Mouse (Mus musculus) cerebellum, adult (tissue): Measurements from ENCODE around the gene Ngfr.
"Not testable (repeated sequence)": the region's sequence is repeated elsewhere in the genome, so short reads cannot be mapped to it uniquely, and the experiment has no call there.

Source experiments
- ATAC-seq: cut with Nextera tagmentation; 2 replicates; pipeline ENCODE4 v1.9.2; 2017; ENCODE audit warnings: mild to moderate bottlenecking, moderate library complexity, mixed read lengths; ENCODE audit not compliant: insufficient number of reproducible peaks, low FRiP score, low TSS enrichment

Ngfr gene

GRCm38 (mm10) chr11:95587423-95587951 lies at the start of gene Ngfr:
Gene Ngfr, minus strand, starts transcription at chr11:95587735.
- ATAC-seq = peak; percentile 15; the same call in 1 of the 2 replicates

DNA sequence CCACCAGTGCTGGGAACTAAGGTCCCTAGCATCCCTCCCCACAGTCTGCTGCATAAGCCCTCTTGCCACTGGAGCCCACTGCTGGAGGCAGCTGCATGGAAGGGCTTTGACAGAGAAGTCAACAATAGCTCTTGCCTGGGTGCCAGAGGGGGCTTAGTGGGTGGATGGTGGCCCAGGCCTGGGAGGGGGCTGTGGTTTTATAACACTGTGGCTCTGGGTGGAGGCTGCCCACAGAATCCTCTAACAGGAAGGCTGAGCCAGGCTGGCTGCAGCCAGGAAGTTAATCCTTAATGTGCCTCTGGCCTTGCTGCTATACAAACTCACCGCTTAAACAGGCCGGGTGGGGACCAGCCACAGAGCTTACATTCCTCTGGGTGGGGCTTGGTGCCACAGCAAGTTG lies 47.5 kb upstream of the Ngfr start:
- ATAC-seq = no peak

GRCm38 (mm10) chr11:95633512-95634000 lies 46.0 kb upstream of the Ngfr start:
- no peak for ATAC-seq

GRCm38 (mm10) chr11:95632474-95632873 lies 44.9 kb upstream of the Ngfr start:
- no peak for ATAC-seq

GRCm38 (mm10) chr11:95631301-95631700 lies 43.8 kb upstream of the Ngfr start:
- ATAC-seq = no peak

DNA sequence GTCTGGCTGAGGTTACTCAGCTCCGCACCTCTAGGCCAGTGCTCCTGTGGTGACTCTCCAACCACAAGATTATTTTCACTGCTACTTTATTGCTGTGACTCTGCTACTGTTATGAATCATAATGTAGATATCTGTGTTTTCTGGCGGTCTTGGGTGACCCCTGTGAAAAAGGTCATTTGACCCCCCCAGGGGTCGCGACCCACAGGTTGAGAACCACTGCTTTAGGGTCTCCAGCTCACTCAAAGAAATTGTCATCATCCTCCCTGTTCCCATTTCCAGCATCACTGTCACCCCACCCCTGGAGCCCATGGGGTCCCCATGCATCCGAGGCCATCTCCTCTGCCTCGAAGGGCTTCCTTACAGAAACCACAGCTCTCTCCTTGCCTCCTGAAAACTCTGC lies 43.0 kb upstream of the Ngfr start:
- ATAC-seq = no peak

DNA sequence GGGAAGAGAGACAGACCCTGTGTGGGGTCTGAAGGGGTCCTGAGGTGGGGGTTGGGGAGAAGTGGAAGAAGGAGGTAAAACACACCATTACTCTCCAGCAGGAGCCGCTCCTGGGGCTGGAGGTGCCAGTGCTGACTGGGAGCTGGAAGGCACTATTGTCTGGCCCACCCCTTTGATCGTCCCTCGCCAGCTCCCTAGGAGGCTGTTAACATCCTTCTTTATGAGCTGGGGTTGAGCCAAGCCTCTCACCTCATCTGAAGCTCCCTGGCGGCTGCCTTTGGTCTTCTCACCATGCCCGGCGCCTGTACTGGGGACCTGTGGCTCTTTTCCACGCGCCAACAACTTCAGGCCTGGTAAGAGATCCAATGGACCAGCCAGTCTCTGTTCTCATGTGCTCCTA lies 34.9 kb upstream of the Ngfr start:
- ATAC-seq = no peak

DNA sequence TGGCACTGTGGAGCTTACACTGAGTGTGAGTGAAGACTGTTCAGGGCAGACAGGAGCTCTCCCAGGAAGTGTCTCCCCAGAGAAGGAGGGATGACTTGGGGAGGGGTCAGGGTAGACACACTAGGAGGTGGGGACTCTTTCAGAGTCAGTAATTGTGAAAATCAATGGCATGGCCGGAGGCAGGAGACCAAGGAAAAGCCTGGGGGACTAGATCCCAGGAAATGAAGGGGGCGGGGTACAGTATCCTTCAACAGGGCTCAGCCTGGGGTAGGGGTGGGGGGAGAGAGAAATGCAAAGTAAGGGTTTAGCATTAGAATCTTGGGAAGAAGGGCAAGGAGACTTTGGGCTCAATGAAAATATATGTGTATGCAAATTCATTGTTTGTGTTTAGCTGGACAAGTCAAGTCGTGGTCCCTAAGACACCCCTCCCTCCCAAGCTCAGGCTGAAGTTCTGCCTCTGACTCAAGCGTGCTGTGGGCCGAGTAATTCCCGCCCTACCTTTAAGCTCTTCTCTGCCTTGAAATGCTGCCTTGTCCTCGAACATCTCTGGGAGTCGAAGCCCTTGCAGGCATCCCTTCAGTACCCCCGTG lies 34.1 kb upstream of the Ngfr start:
- ATAC-seq = no peak

GRCm38 (mm10) chr11:95621010-95621409 lies 33.5 kb upstream of the Ngfr start:
- ATAC-seq = no peak

GRCm38 (mm10) chr11:95619886-95620444 lies 32.4 kb upstream of the Ngfr start:
- ATAC-seq = no peak

DNA sequence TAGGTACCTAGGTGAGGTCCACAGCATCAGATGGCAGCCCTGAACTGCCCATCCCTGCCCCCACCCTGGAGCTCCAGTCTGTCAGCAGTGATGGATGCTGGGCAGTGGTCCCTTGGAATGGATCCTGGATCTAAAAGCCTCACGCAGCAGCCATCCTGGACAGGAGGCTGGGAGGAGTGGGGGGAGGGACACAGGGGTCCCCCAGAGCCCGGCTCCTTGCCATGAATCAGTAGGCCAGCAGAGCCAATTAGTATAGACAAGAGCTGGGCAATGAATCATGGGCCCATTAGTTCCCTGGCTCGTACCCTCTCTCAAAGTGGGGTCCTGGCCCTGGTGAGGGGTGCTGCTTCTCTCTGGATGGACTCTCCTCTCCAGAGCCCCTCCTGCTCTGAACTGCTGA lies 31.5 kb upstream of the Ngfr start:
- ATAC-seq = no peak

GRCm38 (mm10) chr11:95617785-95618465 lies 30.4 kb upstream of the Ngfr start:
- no peak for ATAC-seq

- ATAC-seq = no peak
Observed at GRCm38 (mm10) chr11:95614739-95615138, 27.2 kb upstream of the Ngfr start.

GRCm38 (mm10) chr11:95611283-95611682 lies 23.7 kb upstream of the Ngfr start:
- no peak for ATAC-seq

GRCm38 (mm10) chr11:95610391-95610902 lies 22.9 kb upstream of the Ngfr start:
- ATAC-seq = no peak

- no peak for ATAC-seq
Observed at GRCm38 (mm10) chr11:95609924-95610323, 22.4 kb upstream of the Ngfr start.

DNA sequence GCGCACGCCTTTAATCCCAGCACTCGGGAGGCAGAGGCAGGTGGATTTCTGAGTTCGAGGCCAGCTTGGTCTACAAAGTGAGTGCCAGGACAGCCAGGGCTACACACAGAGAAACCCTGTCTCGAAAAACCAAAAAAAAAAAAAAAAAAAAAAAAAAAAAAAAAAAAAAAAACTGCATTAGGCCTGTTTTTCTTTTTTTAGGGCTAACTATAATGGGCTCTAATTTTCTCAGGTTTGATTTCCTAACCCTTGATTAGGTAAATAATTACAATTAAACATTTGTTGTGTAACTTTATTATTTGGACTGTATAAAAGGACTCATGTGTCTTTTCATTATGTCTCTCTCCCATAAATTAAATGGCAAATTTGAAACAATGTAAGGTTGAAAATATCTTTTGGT lies 19.8 kb upstream of the Ngfr start:
- not testable (repeated sequence) for ATAC-seq

GRCm38 (mm10) chr11:95598214-95599062 lies 10.9 kb upstream of the Ngfr start:
- ATAC-seq = no peak

DNA sequence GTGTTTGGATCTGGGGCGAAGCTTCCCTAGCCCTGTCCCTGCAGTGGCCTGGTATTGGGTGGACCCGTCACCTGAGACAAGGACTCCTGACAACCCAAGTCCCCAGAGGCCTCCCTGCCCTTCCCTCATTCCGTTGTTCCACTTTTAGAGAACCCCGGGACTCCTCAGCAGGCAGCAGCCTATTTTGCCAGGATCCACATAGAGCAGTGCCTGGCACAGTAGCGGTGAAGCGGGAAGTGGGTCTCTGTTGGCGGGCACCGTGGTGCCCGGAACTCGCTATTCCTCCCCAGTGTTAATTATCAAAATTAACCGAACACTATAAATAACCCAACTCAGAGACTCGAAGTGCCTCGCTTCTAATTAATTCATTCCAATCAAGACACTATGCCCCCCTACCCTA lies 10.2 kb upstream of the Ngfr start:
- ATAC-seq = no peak

DNA sequence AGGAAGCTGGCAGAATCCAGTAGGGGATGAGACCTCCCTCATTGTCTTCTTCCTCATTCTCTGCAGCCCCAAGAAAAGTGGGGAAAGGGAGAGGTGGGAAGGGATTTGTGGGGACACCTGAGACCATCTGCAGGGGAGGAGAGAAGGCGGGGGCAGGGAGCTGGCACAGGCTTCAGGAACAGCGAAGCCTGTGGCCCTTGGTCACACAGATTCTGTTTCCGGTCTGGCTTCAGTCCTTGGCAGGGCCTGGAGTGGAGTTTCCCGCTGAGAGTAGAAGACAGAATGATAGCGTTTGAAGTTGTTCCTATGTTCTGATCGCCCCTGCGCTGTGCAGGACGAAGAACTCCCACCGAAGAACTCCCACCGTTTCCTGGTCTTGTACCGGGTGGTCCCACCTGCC lies 9.2 kb upstream of the Ngfr start:
- ATAC-seq = no peak

DNA sequence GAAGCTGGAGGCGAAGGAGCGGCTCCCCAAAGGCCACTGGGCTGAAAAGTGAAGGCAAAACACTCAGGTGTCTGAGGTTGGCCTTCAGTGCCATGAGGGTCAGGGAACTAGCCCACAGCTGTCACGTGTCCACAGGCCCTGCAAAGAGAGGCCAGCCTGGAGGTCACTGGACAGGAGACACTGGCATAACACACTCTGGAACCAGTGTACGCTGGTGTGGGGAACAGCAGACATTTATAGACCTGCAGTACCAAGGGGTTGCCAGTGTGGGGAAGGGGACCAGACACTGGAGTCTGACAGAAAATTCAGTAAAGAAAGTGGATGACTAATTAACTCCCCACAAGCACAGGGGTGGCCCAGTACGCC lies 8.6 kb upstream of the Ngfr start:
- no peak for ATAC-seq
